Mouse (Mus musculus): ENCODE results near the gene Lep.

Lep gene

GRCm38 (mm10) chr6:29044029-29044428, 16.0 kb upstream of the Lep start:
- no peak for DNase-seq (ENCODE audit: low spot score in 2 of 2)

GRCm38 (mm10) chr6:29049926-29050325, 10.1 kb upstream of the Lep start:
- DNase-seq (ENCODE audit: low spot score in 2 of 2): no peak

- no peak for DNase-seq (ENCODE audit: low spot score in 2 of 2)
Measured at GRCm38 (mm10) chr6:29052188-29052587, 7.8 kb upstream of the Lep start.

- DNase-seq (ENCODE audit: low spot score in 2 of 2): no peak
Measured at GRCm38 (mm10) chr6:29053181-29053580, 6.8 kb upstream of the Lep start.

DNA sequence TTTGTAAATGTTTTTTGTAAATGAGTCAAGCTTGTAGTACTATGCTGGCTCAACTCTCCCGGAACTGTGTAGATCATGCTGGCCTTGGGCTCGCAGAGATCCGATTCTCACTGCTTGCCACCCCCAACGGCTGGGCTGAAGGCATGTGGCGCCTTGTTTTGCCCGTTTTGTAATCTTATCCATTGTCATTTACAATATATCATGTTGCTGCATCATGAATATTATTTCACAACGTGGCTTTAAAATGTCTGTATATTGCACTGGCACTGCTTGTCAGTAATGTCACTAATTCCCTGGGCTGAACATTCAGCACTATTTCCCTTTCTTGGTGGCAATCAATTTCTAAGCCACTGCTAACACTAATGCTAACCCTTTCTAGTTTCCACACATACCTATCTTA, 3.6 kb upstream of the Lep start:
- DNase-seq (ENCODE audit: low spot score in 2 of 2): no peak

GRCm38 (mm10) chr6:29066389-29066790, 6.4 kb downstream of the Lep start:
- no peak for DNase-seq (ENCODE audit: low spot score in 2 of 2)

- DNase-seq (ENCODE audit: low spot score in 2 of 2): no peak
Measured at GRCm38 (mm10) chr6:29072258-29072657, 12.2 kb downstream of the Lep start.

- DNase-seq (ENCODE audit: low spot score in 2 of 2): no peak
Measured at GRCm38 (mm10) chr6:29073462-29074132, 13.6 kb downstream of the Lep start.

GRCm38 (mm10) chr6:29074133-29074469, 14.1 kb downstream of the Lep start:
- DNase-seq (ENCODE audit: low spot score in 2 of 2): no peak

DNA sequence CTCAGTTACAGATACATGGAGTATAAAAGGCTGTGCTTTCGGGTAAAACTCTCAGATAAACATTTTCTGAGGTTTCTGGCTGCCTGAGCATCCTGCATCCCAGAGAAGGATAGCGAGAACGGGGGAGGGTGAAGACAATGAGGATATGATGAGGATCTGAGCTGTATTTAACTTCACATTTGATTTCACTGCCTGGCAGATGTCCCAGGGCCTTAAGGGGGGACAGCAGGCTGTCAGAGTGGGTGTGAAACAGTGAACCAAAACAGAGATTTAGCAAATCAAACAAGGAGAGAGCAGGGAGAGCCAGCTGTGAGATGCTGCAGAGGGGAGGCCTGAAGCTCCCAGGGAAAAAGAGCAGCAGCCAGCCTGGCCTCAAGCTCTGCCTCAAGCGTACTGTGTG, 19.3 kb downstream of the Lep start:
- no peak for DNase-seq (ENCODE audit: low spot score in 2 of 2)

- DNase-seq (ENCODE audit: low spot score in 2 of 2): no peak
Measured at GRCm38 (mm10) chr6:29081826-29082363, 21.9 kb downstream of the Lep start.

DNA sequence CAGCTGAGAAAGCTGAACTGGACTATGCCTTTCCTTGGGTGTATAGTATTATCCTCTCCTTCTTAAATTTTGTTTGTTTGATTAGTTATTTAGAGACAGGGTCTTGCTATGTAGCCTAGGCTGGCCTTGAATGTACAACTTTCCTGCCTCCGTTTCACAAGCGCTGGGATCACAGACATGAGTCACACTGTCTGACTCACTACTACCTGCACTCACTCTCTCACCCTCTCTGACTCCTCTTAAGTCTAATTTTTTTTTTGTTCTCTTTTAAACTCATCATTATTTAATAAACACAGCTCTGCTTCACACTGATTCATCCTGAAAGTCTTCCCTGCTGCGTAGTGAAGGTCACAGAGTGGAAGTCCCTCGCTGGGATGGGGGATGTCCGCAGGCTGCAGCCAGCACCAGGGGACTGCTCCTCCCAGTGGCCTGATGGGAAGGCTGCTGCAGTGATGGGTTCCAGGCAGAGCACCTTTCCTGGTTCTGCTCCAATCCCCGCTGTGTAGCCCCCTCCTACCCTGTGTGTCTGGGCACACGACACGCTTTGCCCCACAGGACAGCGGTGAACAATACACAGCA, 22.8 kb downstream of the Lep start:
- no peak for DNase-seq (ENCODE audit: low spot score in 2 of 2)

GRCm38 (mm10) chr6:29084401-29084800, 24.4 kb downstream of the Lep start:
- DNase-seq (ENCODE audit: low spot score in 2 of 2): no peak

GRCm38 (mm10) chr6:29087921-29088709, 28.1 kb downstream of the Lep start:
- DNase-seq (ENCODE audit: low spot score in 2 of 2): no peak

DNA sequence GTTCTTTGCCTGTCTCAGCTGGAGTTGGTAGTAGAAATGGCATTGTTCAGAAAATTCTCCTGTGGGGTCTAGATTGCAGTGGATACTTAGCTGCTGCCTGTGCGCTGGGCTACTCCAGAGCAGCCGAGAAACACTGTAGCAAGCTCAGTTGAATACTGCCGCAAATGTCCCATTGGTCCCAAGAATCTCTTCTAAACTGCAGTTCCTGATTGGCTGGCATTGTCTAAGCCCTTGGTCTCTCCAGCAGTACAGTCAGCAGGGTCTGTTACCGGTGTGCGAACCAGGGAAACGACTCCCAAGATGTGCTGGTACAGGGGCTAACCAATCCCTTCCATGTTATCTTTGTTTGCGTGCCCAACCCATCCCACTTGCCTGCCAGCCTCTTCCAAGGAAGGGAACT, 32.2 kb downstream of the Lep start:
- no peak for DNase-seq (ENCODE audit: low spot score in 2 of 2)

DNA sequence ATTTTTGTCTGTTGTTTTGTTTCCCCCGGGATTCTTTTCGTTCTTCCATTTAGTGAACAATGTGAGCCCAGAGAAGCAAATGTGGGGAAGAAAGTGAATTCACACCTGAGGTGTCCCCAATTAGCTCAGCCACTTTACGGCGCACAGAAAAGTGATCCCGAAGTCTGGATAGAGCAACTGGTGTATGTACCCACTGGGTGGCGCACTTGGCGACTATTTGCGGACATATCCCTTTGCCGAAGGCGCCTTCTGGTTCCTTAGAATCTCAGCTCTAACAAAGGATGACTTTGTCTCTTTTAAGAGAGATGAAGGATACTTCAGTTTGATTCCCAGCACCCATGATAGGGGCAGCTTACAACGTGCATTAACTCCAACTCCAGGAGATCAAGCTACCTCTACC, 32.9 kb downstream of the Lep start:
- no peak for DNase-seq (ENCODE audit: low spot score in 2 of 2)

GRCm38 (mm10) chr6:29099536-29100170, 39.6 kb downstream of the Lep start:
- DNase-seq (ENCODE audit: low spot score in 2 of 2): no peak

DNA sequence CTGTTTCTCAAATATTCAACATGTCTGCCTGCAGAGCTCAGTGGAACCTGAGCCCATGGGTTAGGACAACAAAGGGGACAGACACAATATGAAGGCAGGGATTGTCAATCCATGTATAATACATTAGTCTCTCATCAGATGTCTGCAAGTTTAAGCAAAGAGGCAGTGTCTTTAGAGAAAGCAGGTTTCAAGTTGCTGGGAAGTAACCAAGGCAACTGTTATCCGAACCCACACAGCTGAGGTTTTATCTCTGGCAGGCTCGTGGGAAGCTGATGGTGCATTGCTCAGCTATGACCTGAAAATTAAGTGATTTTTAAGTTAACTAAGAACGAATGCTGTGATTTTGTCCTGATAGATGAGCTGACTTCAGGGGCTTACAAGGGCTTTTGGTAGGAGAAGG, 40.4 kb downstream of the Lep start:
- no peak for DNase-seq (ENCODE audit: low spot score in 2 of 2)

DNA sequence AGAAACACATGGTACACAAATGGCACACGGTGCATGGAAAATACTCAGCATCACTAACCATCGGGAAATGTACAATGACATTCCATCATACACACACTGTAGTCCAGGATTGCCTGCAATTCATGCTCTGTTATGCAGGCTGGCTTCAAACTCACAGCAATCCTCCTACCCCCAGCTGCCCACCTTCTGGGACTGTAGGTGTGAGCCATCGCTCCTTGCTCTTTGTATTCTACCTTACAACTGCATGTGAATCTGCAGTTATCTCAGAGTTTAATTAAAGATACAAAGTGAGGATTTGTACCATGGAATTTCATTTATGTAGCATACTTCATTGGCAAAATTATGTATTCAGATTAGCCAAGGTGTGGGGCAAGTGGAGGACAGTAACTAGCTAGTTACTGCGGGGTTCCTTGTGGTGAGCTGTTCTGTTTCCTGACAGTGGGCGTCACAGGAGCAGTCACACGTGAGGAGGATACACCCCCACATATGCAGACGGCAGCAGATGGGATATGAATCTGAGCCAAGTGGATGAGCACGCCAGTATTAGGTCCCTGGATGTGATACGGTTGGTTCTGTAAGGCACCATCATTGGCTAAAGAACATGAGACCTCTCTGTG, 41.3 kb downstream of the Lep start:
- DNase-seq (ENCODE audit: low spot score in 2 of 2): no peak

DNA sequence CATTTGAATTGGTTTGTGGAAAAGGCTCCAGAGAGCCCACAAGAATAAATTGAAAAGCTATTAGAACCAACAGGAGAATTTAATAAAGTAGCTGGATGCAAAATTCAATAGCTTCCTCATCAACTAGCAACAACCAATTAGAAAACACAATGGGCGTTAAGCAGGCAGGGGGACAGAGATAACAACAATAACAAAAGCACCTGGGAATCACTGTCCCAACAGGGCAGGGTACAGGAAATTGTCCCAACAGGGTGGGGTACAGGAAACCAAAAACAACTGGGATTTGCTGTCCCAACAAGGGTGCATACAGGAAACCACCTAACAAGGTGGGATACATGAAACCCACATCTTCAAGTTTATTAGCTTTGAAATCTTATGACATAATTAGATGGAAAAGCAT, 48.4 kb downstream of the Lep start:
- DNase-seq (ENCODE audit: low spot score in 2 of 2): no peak

DNA sequence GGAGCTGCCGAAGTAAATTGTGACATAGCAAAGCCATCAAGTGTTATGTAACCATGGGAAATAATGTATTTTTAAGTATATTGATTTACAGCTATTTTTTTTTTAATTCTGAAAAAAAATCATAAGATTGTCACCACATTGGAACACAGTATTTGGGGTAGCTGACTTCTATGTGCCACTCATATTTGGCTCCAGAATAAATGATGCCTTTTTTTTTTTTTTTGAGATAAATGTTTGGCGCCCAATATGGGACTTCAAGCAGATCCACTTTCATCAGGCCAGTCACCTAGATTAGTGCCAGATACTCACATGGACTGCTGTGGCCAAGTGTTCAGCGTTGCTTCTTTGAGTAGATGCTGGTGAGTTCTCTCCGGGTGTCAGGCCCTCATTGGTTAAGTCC, 51.5 kb downstream of the Lep start:
- no peak for DNase-seq (ENCODE audit: low spot score in 2 of 2)

DNA sequence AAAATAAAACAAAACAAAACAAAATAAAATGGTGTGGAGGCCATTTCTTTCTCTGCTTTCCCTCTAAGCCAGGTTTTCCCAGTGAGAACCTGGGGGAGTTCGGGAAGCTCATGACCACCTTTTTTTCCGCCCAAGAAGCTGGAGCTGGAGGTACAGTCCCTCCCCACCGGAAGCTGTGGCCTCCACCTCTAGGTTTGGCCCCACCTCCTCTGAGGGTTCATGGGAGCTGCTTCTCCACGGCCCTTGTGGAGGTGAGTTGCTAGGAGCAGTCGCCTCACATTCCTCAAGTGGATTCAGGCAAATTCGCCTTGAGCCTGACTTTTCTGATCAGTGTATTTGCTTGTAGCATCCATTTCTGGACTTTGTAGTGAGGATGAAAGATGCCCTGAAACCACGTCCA, 55.7 kb downstream of the Lep start:
- no peak for DNase-seq (ENCODE audit: low spot score in 2 of 2)

Data from spleen, postnatal 4 days (tissue).